Mouse (Mus musculus) embryo, embryonic 9.5 days (tissue): ENCODE measurements at regions not wholly inside any gene's neighbourhood (a gene's known extent, or its start where the extent isn't known, plus 50 kb on each side); places are given as distances from the start of the nearest gene placed in this dataset.

ENCODE experiments used
- DNase-seq: peaks from one replicate; pipeline ENCODE4 v3.0.0-alpha.2; 2017; ENCODE audit errors: extremely low spot score

DNA sequence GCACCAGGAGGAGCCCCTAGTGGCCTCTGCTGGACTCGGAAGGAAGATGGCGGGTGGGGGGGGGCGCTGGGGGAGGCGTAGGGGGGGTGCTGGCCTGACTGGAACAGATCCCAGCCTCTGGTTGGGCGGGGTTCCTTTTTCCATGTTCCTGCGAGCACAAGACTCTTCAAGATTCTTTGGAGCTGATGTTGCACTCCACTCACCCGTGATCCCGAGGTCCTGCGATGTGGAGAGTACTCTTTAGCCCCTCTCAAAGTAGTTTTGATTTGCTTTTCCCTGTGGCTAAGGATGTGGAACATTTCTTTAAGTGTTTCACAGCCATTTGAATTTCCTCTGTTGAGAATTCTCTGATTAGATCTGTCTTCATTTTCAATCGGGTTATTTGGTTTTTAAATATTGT is 269.8 kb upstream of the 2610301B20Rik start:
- no peak for DNase-seq

- DNase-seq = no peak
These were observed 266.3 kb upstream of the 2610301B20Rik start for GRCm38 (mm10) chr4:10607855-10608576.

DNA sequence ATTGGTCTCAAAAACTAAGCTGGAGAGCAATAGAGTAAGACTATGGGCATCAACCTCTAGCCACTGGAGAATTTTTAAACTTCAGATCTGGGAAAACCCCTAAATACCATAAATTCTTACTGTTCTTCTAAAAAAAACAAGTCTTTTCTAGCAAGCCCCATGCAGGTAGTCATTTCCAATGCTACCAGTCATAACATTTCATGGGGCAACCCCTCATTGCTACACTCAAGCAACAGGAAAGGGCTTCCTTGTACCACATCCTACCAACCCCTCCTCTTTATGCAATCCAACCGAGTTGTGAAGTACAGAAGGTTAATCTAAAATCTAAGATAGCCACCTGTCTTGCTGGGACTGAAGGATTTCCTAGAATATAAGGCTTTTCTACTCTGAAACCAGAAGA is 263.5 kb upstream of the 2610301B20Rik start:
- DNase-seq = no peak
